Mouse (Mus musculus) MEL (cell line): ENCODE measurements around the gene Fbxl15. TPM values are rescaled to one million over a fixed set of nuclear protein-coding genes. Genes with fewer than 3 reads are reported as not detected.
A peak's percentile ranks its signal among the peaks of the same experiment; 100 is the strongest.

Experiments used
- DNase-seq: peaks from one replicate; pipeline ENCODE4 v3.0.0; 2011; ENCODE audit warnings: low read depth, low spot score
- H3K27ac ChIP-seq: 2 replicates; pipeline ENCODE4 v1.5.1; 2012; ENCODE audit warnings: low read depth, mild to moderate bottlenecking, control low read depth, low read length, moderate library complexity; ENCODE audit not compliant: control insufficient read depth
- H3K27me3 ChIP-seq, 2 experiments: fragments of 150-350 bp in 1 of 2; sonication (generic) in 1 of 2; 2 replicates each; pipeline ENCODE4 v1.6.1; 2012; ENCODE audit warnings: low read length in 2 of 2, mild to moderate bottlenecking in 2 of 2, improper control_type of control experiment in 1 of 2, moderate library complexity in 1 of 2; ENCODE audit not compliant: insufficient read depth in 2 of 2, control insufficient read depth in 1 of 2
- H3K36me3 ChIP-seq, 2 experiments: 2 replicates each; pipeline ENCODE4 v1.6.1; 2012 to 2014; ENCODE audit warnings: low read length in 2 of 2, improper control_type of control experiment in 1 of 2, inconsistent platforms in 1 of 2, mild to moderate bottlenecking in 1 of 2; ENCODE audit not compliant: insufficient read depth in 2 of 2, control insufficient read depth in 1 of 2
- H3K4me1 ChIP-seq, 2 experiments: fragments of 150-350 bp in 1 of 2; sonication (generic) in 1 of 2; 2 replicates each; pipeline ENCODE4 v1.6.1; 2012; ENCODE audit warnings: low read length in 2 of 2, improper control_type of control experiment in 1 of 2, mild to moderate bottlenecking in 1 of 2; ENCODE audit not compliant: insufficient read depth in 2 of 2, control insufficient read depth in 1 of 2
- H3K4me3 ChIP-seq, 2 experiments: fragments of 150-350 bp in 1 of 2; sonication (generic) in 1 of 2; 2 replicates each; pipeline ENCODE4 v1.5.1; 2012; ENCODE audit warnings: low read depth in 2 of 2, low read length in 2 of 2, mild to moderate bottlenecking in 2 of 2, moderate library complexity in 2 of 2, control low read depth in 1 of 2, improper control_type of control experiment in 1 of 2; ENCODE audit not compliant: control insufficient read depth in 1 of 2, insufficient read depth in 1 of 2
- H3K79me2 ChIP-seq: 2 replicates; pipeline ENCODE4 v1.6.1; 2012; ENCODE audit warnings: mild to moderate bottlenecking, low read length, moderate library complexity; ENCODE audit not compliant: control insufficient read depth, poor library complexity, insufficient read depth
- H3K9ac ChIP-seq: 2 replicates; pipeline ENCODE4 v1.6.1; 2012; ENCODE audit warnings: low read depth, mild to moderate bottlenecking, control low read depth, low read length, moderate library complexity; ENCODE audit not compliant: control insufficient read depth, poor library complexity, severe bottlenecking
- H3K9me3 ChIP-seq: fragments of 150-350 bp; sonication (generic); replicated peaks from 2 replicates; pipeline ENCODE4 v1.6.1; 2012; ENCODE audit warnings: mild to moderate bottlenecking, low read length, improper control_type of control experiment, moderate library complexity; ENCODE audit not compliant: insufficient read depth
- BHLHE40 ChIP-seq: IDR thresholded peaks from 2 replicates; pipeline ENCODE4 v1.6.1; 2012; ENCODE audit warnings: low read depth, mild to moderate bottlenecking, inconsistent platforms, low read length, improper control_type of control experiment, borderline replicate concordance
- CHD1 ChIP-seq: IDR thresholded peaks from 2 replicates; pipeline ENCODE4 v1.6.1; 2012; ENCODE audit warnings: low read depth, mild to moderate bottlenecking, inconsistent platforms, low read length, improper control_type of control experiment
- CHD2 ChIP-seq: IDR thresholded peaks from 2 replicates; pipeline ENCODE4 v1.6.1; 2011; ENCODE audit warnings: low read length, improper control_type of control experiment
- E2F4 ChIP-seq: IDR thresholded peaks from 2 replicates; pipeline ENCODE4 v1.6.1; 2011; ENCODE audit warnings: low read depth, low read length, improper control_type of control experiment, borderline replicate concordance
- ELF1 ChIP-seq: IDR thresholded peaks from 2 replicates; pipeline ENCODE4 v1.6.1; 2014; ENCODE audit warnings: low read depth, mild to moderate bottlenecking, inconsistent platforms, low read length, improper control_type of control experiment, moderate library complexity
- EP300 ChIP-seq, 2 experiments: IDR thresholded peaks; 2 replicates each; pipeline ENCODE4 v1.6.1; 2011; ENCODE audit warnings: improper control_type of control experiment in 2 of 2, low read length in 2 of 2, low read depth in 1 of 2, mild to moderate bottlenecking in 1 of 2
- ETS1 ChIP-seq: IDR thresholded peaks from 2 replicates; pipeline ENCODE4 v1.6.1; 2012; ENCODE audit warnings: low read depth, mild to moderate bottlenecking, inconsistent platforms, low read length, improper control_type of control experiment, moderate library complexity
- GABPA ChIP-seq: IDR thresholded peaks from 2 replicates; pipeline ENCODE4 v1.6.1; 2012; ENCODE audit warnings: low read depth, mild to moderate bottlenecking, inconsistent platforms, low read length, improper control_type of control experiment, moderate library complexity
- GATA1 ChIP-seq: IDR thresholded peaks from 2 replicates; pipeline ENCODE4 v1.6.1; 2011; ENCODE audit warnings: low read depth, low read length, improper control_type of control experiment
- HCFC1 ChIP-seq: IDR thresholded peaks from 2 replicates; pipeline ENCODE4 v1.6.1; 2012; ENCODE audit warnings: low read depth, mild to moderate bottlenecking, inconsistent platforms, low read length, improper control_type of control experiment, moderate library complexity
- JUND ChIP-seq: IDR thresholded peaks from 2 replicates; pipeline ENCODE4 v1.6.1; 2011; ENCODE audit warnings: low read depth, mild to moderate bottlenecking, improper control_type of control experiment, low read length
- KAT2A ChIP-seq: conservative IDR thresholded peaks from 2 replicates; pipeline ENCODE4 v1.6.1; 2012; ENCODE audit warnings: low read depth, low read length, improper control_type of control experiment, inconsistent platforms
- MAZ ChIP-seq: IDR thresholded peaks from 2 replicates; pipeline ENCODE4 v1.6.1; 2012; ENCODE audit warnings: low read depth, mild to moderate bottlenecking, inconsistent platforms, low read length, improper control_type of control experiment
- MEF2A ChIP-seq: IDR thresholded peaks from 2 replicates; pipeline ENCODE4 v1.6.1; 2014; ENCODE audit warnings: low read depth, mild to moderate bottlenecking, inconsistent platforms, low read length, improper control_type of control experiment; ENCODE audit not compliant: poor library complexity, insufficient replicate concordance, severe bottlenecking; ENCODE audit errors: extremely low read depth
- MYB ChIP-seq: IDR thresholded peaks from 2 replicates; pipeline ENCODE4 v1.6.1; 2011; ENCODE audit warnings: mild to moderate bottlenecking, low read depth, low read length, improper control_type of control experiment
- MYC ChIP-seq: IDR thresholded peaks from 2 replicates; pipeline ENCODE4 v1.6.1; 2011; ENCODE audit warnings: low read depth, mild to moderate bottlenecking, low read length, improper control_type of control experiment, moderate library complexity
- NELFE ChIP-seq: IDR thresholded peaks from 2 replicates; pipeline ENCODE4 v1.6.1; 2011; ENCODE audit warnings: low read depth, low read length, improper control_type of control experiment
- NRF1 ChIP-seq: IDR thresholded peaks from 2 replicates; pipeline ENCODE4 v1.6.1; 2014; ENCODE audit warnings: low read depth, mild to moderate bottlenecking, inconsistent platforms, low read length, improper control_type of control experiment, moderate library complexity; ENCODE audit not compliant: poor library complexity, insufficient read depth, severe bottlenecking
- POLR2A ChIP-seq, 2 experiments: IDR thresholded peaks; 2 replicates each; pipeline ENCODE4 v1.6.1; 2011 to 2012; ENCODE audit warnings: low read length in 2 of 2, mild to moderate bottlenecking in 2 of 2, control low read depth in 1 of 2, improper control_type of control experiment in 1 of 2, low read depth in 1 of 2, moderate library complexity in 1 of 2; ENCODE audit not compliant: control insufficient read depth in 1 of 2, insufficient read depth in 1 of 2, poor library complexity in 1 of 2
- POLR2AphosphoS2 ChIP-seq: IDR thresholded peaks from 2 replicates; pipeline ENCODE4 v1.6.1; 2011; ENCODE audit warnings: low read length, improper control_type of control experiment
- POLR2AphosphoS5 ChIP-seq: IDR thresholded peaks from 2 replicates; pipeline ENCODE4 v1.6.1; 2012; ENCODE audit warnings: low read depth, borderline replicate concordance, mild to moderate bottlenecking, inconsistent platforms, low read length, moderate library complexity, mixed read lengths
- RAD21 ChIP-seq: IDR thresholded peaks from 2 replicates; pipeline ENCODE4 v1.6.1; 2011; ENCODE audit warnings: mild to moderate bottlenecking, low read depth, low read length, improper control_type of control experiment
- RCOR1 ChIP-seq: IDR thresholded peaks from 2 replicates; pipeline ENCODE4 v1.6.1; 2012; ENCODE audit warnings: low read depth, mild to moderate bottlenecking, inconsistent platforms, low read length, improper control_type of control experiment
- SMC3 ChIP-seq: IDR thresholded peaks from 2 replicates; pipeline ENCODE4 v1.6.1; 2011; ENCODE audit warnings: low read depth, low read length, improper control_type of control experiment
- TAL1 ChIP-seq: IDR thresholded peaks from 2 replicates; pipeline ENCODE4 v1.6.1; 2012; ENCODE audit warnings: mild to moderate bottlenecking, inconsistent platforms, low read length, moderate library complexity, mixed read lengths
- TCF12 ChIP-seq: IDR thresholded peaks from 2 replicates; pipeline ENCODE4 v1.6.1; 2014; ENCODE audit warnings: low read depth, mild to moderate bottlenecking, inconsistent platforms, low read length, improper control_type of control experiment, moderate library complexity
- UBTF ChIP-seq: IDR thresholded peaks from 2 replicates; pipeline ENCODE4 v1.6.1; 2012; ENCODE audit warnings: low read depth, mild to moderate bottlenecking, inconsistent platforms, low read length, improper control_type of control experiment, moderate library complexity, borderline replicate concordance; ENCODE audit not compliant: insufficient read depth
- USF1 ChIP-seq: IDR thresholded peaks from 2 replicates; pipeline ENCODE4 v1.6.1; 2014; ENCODE audit warnings: low read depth, mild to moderate bottlenecking, inconsistent platforms, low read length, improper control_type of control experiment, moderate library complexity
- USF2 ChIP-seq, 2 experiments: IDR thresholded peaks; 2 replicates each; pipeline ENCODE4 v1.6.1; 2011 to 2012; ENCODE audit warnings: improper control_type of control experiment in 2 of 2, low read length in 2 of 2, borderline replicate concordance in 1 of 2, inconsistent platforms in 1 of 2, low read depth in 1 of 2, mild to moderate bottlenecking in 1 of 2; ENCODE audit not compliant: insufficient read depth in 1 of 2
- ZC3H11A ChIP-seq: IDR thresholded peaks from 2 replicates; pipeline ENCODE4 v1.6.1; 2012; ENCODE audit warnings: low read depth, mild to moderate bottlenecking, inconsistent platforms, low read length, improper control_type of control experiment
- ZKSCAN1 ChIP-seq: IDR thresholded peaks from 2 replicates; pipeline ENCODE4 v1.6.1; 2012; ENCODE audit warnings: low read depth, mild to moderate bottlenecking, inconsistent platforms, low read length, improper control_type of control experiment, moderate library complexity
- ZMIZ1 ChIP-seq: IDR thresholded peaks from 2 replicates; pipeline ENCODE4 v1.6.1; 2012; ENCODE audit warnings: low read depth, mild to moderate bottlenecking, inconsistent platforms, low read length, improper control_type of control experiment, moderate library complexity
- ZNF384 ChIP-seq: IDR thresholded peaks from 2 replicates; pipeline ENCODE4 v1.6.1; 2012; ENCODE audit warnings: low read depth, mild to moderate bottlenecking, inconsistent platforms, low read length, improper control_type of control experiment
- polyA plus RNA-seq, 2 experiments: library from polyadenylated mRNA; stranded (reverse) in 1 of 2; unstranded in 1 of 2; fragments of >175 nt in 1 of 2; fragments of >200 nt in 1 of 2; gene quantifications; 2 replicates each; pipeline versions ENCODE4 v1.2.1 to v1.2.4; 2012; ENCODE audit warnings: low replicate concordance in 2 of 2, low read depth in 1 of 2; ENCODE audit not compliant: insufficient read length in 2 of 2, insufficient read depth in 1 of 2, missing spikeins in 1 of 2
- total RNA-seq: library from RNA; depleted of rRNA; stranded (reverse); fragments of 300-350 nt; gene quantifications from 2 replicates; pipeline ENCODE4 v1.2.3, GENCODE M21; 2012; rRNA removed

The Fbxl15 gene
- total RNA-seq, result 12.1 and 12.7 TPM in 2 replicates
- 10 to 100 TPM in 1 of 2 experiments, not detected in 1; 13.2 TPM for polyA plus RNA-seq

DNA sequence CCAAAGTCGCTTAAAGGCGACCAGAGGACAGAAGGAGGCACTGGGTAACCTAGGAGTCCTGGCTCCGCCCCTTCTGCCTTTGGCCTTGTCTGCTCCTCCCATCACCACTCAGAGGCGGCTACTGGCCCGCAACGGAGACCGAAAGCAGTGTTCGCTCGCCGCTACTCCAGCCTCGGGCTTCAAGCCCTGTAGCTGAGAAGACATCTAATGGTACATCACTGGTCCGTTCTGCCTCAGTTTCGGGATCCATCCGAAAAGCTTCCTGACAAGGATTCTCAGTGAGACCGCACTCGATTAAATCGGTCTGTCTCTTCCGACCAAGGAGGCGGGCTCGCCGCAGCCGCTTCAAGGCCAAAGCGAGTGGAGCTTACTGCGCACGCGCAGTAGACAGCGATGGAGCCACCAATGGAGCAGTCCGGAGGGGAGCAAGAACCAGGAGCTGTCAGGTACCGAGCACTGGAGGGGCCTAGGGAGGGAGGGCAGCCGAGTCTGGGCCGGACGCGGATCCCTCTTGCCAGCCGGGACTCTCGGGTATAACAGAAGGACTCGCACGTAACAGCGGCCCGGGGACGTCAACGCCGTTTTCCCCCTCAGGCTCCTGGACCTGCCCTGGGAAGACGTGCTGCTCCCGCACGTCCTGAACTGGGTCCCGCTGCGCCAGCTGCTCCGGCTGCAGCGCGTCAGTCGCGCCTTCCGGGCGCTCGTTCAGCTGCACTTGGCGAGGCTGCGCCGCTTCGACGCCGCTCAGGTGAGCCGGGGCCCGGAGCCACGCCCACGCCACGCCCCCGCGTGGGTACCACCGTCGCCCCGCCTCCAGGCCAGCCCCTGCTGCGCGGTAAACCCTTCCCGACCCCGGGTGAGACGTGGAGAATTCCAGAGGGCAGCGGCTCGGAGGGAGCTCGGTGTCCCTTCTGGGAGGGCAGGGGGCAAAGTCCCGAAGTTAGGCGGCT is at the start of gene Fbxl15:
TSS of gene Fbxl15 (plus strand) at position 104 of the 950 bp plus-strand sequence.
- Histone ChIP-seq H3K36me3 (peaks cover 0 to 5% of the 10 kb centered on the region in 2 experiments; a peak in 2 of 4 replicates), H3K9me3 (no peaks in the 10 kb centered on the region), H3K27ac (peak within 1 kb of the TSS; percentile 85), H3K4me3 (peak within 1 kb of the TSS; percentile 78 to 85), H3K79me2 (peaks cover 2% of the 10 kb centered on the region; the same call in 1 of the 2 replicates), H3K27me3 (no peaks in the 10 kb centered on the region), H3K4me1 (peaks cover 0 to 18% of the 10 kb centered on the region in 2 experiments; a peak in 2 of 4 replicates), H3K9ac (peak within 1 kb of the TSS; percentile 75)
- DNase-seq, result peak; percentile 99
- no peak for TF ChIP-seq ZNF384
- TF ChIP-seq ETS1, result peak; percentile 30; the same call in 1 of the 2 replicates
- TF ChIP-seq POLR2AphosphoS5, result peak; percentile 77; the same call in 1 of the 2 replicates
- peak; percentile 65 for TF ChIP-seq ELF1
- no peak for TF ChIP-seq TAL1
- TF ChIP-seq RCOR1, result no peak; the same call in 1 of the 2 replicates
- peak; percentile 95 for TF ChIP-seq NELFE
- 0 out of 2 replicates have a peak, but pooled peaks have one; percentile 50 for TF ChIP-seq GATA1
- TF ChIP-seq CHD2, result no peak
- no peak for TF ChIP-seq GABPA
- TF ChIP-seq MYB, result no peak
- TF ChIP-seq POLR2A (IDR thresholded peaks at IDR 0.05; ENCODE audit: control insufficient read depth in 1 of 2, insufficient read depth in 1 of 2, low read depth in 1 of 2, low read length in 2 of 2, poor library complexity in 1 of 2), result peak; percentile 87 to 97
- no peak for TF ChIP-seq USF2 (IDR thresholded peaks at IDR 0.05; ENCODE audit: borderline replicate concordance in 1 of 2, insufficient read depth in 1 of 2, low read depth in 1 of 2, low read length in 2 of 2)
- TF ChIP-seq E2F4, result peak; percentile 74; the same call in 1 of the 2 replicates
- TF ChIP-seq MEF2A, result no peak
- TF ChIP-seq EP300 (IDR thresholded peaks at IDR 0.05; ENCODE audit: low read depth in 1 of 2, low read length in 2 of 2), result no peak; a peak in 1 of 4 replicates
- no peak for TF ChIP-seq RAD21
- peak; percentile 94 for TF ChIP-seq ZMIZ1
- TF ChIP-seq KAT2A, result peak; percentile 81; the same call in 1 of the 2 replicates
- no peak for TF ChIP-seq ZKSCAN1
- no peak for TF ChIP-seq CHD1
- no peak for TF ChIP-seq UBTF
- peak; percentile 73; the same call in 1 of the 2 replicates for TF ChIP-seq TCF12
- no peak for TF ChIP-seq MYC
- TF ChIP-seq HCFC1, result peak; percentile 97
- no peak for TF ChIP-seq BHLHE40
- peak; percentile 83 for TF ChIP-seq NRF1
- peak; percentile 95 for TF ChIP-seq POLR2AphosphoS2
- TF ChIP-seq JUND, result no peak
- TF ChIP-seq USF1, result peak; percentile 50; the same call in 1 of the 2 replicates
- no peak for TF ChIP-seq ZC3H11A
- TF ChIP-seq SMC3, result no peak
- TF ChIP-seq MAZ, result peak; percentile 90
